Mouse (Mus musculus): ENCODE measurements around the gene Rnf186.

The Rnf186 gene

GRCm38 (mm10) chr4:139007981-139008536, 41.1 kb downstream of the Rnf186 start:
- no peak for DNase-seq (ENCODE audit: extremely low read depth, low read depth, low spot score)

GRCm38 (mm10) chr4:139011201-139011702, 44.3 kb downstream of the Rnf186 start:
- no peak for DNase-seq (ENCODE audit: extremely low read depth, low read depth, low spot score)

GRCm38 (mm10) chr4:139013281-139013680, 46.4 kb downstream of the Rnf186 start:
- peak; percentile 37 for DNase-seq (ENCODE audit: extremely low read depth, low read depth, low spot score)

GRCm38 (mm10) chr4:139014793-139015192, 47.9 kb downstream of the Rnf186 start:
- no peak for DNase-seq (ENCODE audit: extremely low read depth, low read depth, low spot score)

Measured in fat pad, adult 2 months (tissue).